Mouse (Mus musculus): Measurements from ENCODE around the gene Adat2.

DNA sequence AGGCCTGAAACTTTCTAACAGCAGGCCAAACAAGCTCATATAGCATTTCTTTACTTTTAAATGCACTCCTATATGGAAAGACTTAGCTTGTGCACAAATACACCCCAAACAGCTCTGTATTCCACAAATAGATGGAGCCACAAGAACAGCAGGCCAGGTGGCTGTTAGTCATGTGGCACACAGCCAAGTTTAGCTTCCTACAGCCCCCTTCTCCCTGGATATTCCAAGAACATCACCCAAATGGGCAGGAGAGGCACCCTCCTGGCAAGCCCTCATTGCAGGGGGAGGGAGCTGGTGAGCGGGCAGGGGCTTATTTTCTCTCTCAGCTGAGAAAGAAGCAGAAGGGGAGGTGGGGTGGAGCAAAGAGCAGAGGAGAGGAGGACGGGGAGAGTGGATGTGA is 48.2 kb downstream of the Adat2 start:
- TF ChIP-seq CTCF (conservative IDR thresholded peaks at IDR 0.05; ENCODE audit: insufficient read depth, insufficient read length, low read depth, low read length) (no peak), POLR2A (IDR thresholded peaks at IDR 0.05; ENCODE audit: low read depth, low read length) (no peak)
